Mouse (Mus musculus) embryonic facial prominence, embryonic 15.5 days (tissue): ENCODE results near the gene Tufm. TPM values are rescaled to one million over a fixed set of nuclear protein-coding genes. Genes with fewer than 3 reads are reported as not detected.

Experiments used
- ATAC-seq: fragments of 200-750 bp; cut with Nextera tagmentation; 2 replicates; pipeline ENCODE4 v1.8.0; 2017; ENCODE audit warnings: low read depth, moderate TSS enrichment; ENCODE audit not compliant: insufficient number of reproducible peaks, low FRiP score, low TSS enrichment
- H3K27ac ChIP-seq: fragments of 300-500 bp; sonication (generic); replicated peaks from 2 replicates; pipeline ENCODE4 v1.5.1; 2015; ENCODE audit warnings: mild to moderate bottlenecking, inconsistent platforms
- H3K27me3 ChIP-seq: fragments of 300-500 bp; sonication (generic); 2 replicates; pipeline ENCODE4 v1.6.1; 2015; ENCODE audit warnings: inconsistent platforms
- H3K36me3 ChIP-seq: fragments of 300-500 bp; sonication (generic); 2 replicates; pipeline ENCODE4 v1.6.1; 2015; ENCODE audit warnings: mild to moderate bottlenecking, inconsistent platforms
- H3K4me1 ChIP-seq: fragments of 300-500 bp; sonication (generic); 2 replicates; pipeline ENCODE4 v1.6.1; 2015; ENCODE audit warnings: inconsistent platforms
- H3K4me2 ChIP-seq: fragments of 300-500 bp; sonication (generic); replicated peaks from 2 replicates; pipeline ENCODE4 v1.6.1; 2015; ENCODE audit warnings: mild to moderate bottlenecking, inconsistent platforms
- H3K4me3 ChIP-seq: fragments of 300-500 bp; sonication (generic); replicated peaks from 2 replicates; pipeline ENCODE4 v1.5.1; 2015; ENCODE audit warnings: mild to moderate bottlenecking, inconsistent platforms
- H3K9ac ChIP-seq: fragments of 300-500 bp; sonication (generic); 2 replicates; pipeline ENCODE4 v1.6.1; 2015; ENCODE audit warnings: inconsistent platforms
- H3K9me3 ChIP-seq: fragments of 300-500 bp; sonication (generic); replicated peaks from 2 replicates; pipeline ENCODE4 v1.6.1; 2016; ENCODE audit warnings: inconsistent platforms
- WGBS: fragments of 180-500 bp; shearing (Covaris S2); methylation state at CpG from one replicate; pipeline ENCODE4 v1.1.7; 2015; 5-methylcytosine and 5-hydroxymethylcytosine counted together
- polyA plus RNA-seq: library from polyadenylated mRNA; unstranded; fragments of >200 nt; fragmentation: Nextera tagmentation; extraction: Ambion mirVana; gene quantifications from 2 replicates; pipeline ENCODE4 v1.2.1, GENCODE M21; 2015

The Tufm gene
- polyA plus RNA-seq, 1 experiment from 2014 or later: 129 TPM

GRCm38 (mm10) chr7:126502023-126502741 is 15.0 kb downstream of the Tufm start:
- peak overlapping the region; percentile 98 for H3K9ac ChIP-seq
- peak overlapping the region; percentile 100 for H3K4me3 ChIP-seq
- peak overlapping the region; percentile 100 for H3K27ac ChIP-seq
- ATAC-seq: peak; percentile 89
- H3K4me1 ChIP-seq: peaks cover 15% of the 10 kb centered on the region
- peaks cover 41% of the 10 kb centered on the region for H3K36me3 ChIP-seq
- WGBS: under 1% methylated on average over 54 of the region's 57 CpGs
- no peaks in the 10 kb centered on the region for H3K9me3 ChIP-seq
- no peaks in the 10 kb centered on the region for H3K27me3 ChIP-seq
- H3K4me2 ChIP-seq: peak overlapping the region; percentile 63

GRCm38 (mm10) chr7:126502751-126503150 is 15.6 kb downstream of the Tufm start:
- H3K36me3 ChIP-seq: peaks cover 35% of the 10 kb centered on the region
- WGBS: under 1% methylated on average over 40 of the region's 40 CpGs
- H3K27me3 ChIP-seq: no peaks in the 10 kb centered on the region
- peak overlapping the region; percentile 63 for H3K4me2 ChIP-seq
- no peak for ATAC-seq
- peak overlapping the region; percentile 98 for H3K9ac ChIP-seq
- no peaks in the 10 kb centered on the region for H3K9me3 ChIP-seq
- peaks cover 15% of the 10 kb centered on the region for H3K4me1 ChIP-seq
- peak overlapping the region; percentile 100 for H3K27ac ChIP-seq
- H3K4me3 ChIP-seq: peak overlapping the region; percentile 100

GRCm38 (mm10) chr7:126503273-126503878 is 16.2 kb downstream of the Tufm start, which contains the start of gene Atxn2l:
Gene Atxn2l, minus strand, starts transcription at chr7:126503437.
- under 1% methylated on average over 70 of the region's 72 CpGs for WGBS
- H3K9me3 ChIP-seq: no peaks in the 10 kb centered on the region
- peak; percentile 90 for ATAC-seq

GRCm38 (mm10) chr7:126504913-126505312 is 17.8 kb downstream of the Tufm start:
- Histone ChIP-seq H3K9me3 (no peaks in the 10 kb centered on the region), H3K27me3 (no peaks in the 10 kb centered on the region), H3K36me3 (peaks cover 14% of the 10 kb centered on the region), H3K9ac (no peak overlapping the region), H3K4me2 (no peak overlapping the region), H3K4me1 (peaks cover 15% of the 10 kb centered on the region), H3K27ac (no peak overlapping the region), H3K4me3 (no peak overlapping the region)
- 59% methylated on average over 2 of the region's 2 CpGs for WGBS
- no peak for ATAC-seq

More at GRCm38 (mm10) chr7:126503273-126503878, 16.2 kb downstream of the Tufm start, which contains the start of gene Atxn2l:
- peak within 1 kb of the TSS; percentile 63 for H3K4me2 ChIP-seq
- H3K36me3 ChIP-seq: peaks cover 29% of the 10 kb centered on the region
- no peaks in the 10 kb centered on the region for H3K27me3 ChIP-seq
- peaks cover 15% of the 10 kb centered on the region for H3K4me1 ChIP-seq
- peak within 1 kb of the TSS; percentile 100 for H3K27ac ChIP-seq
- peak within 1 kb of the TSS; percentile 98 for H3K9ac ChIP-seq
- peak within 1 kb of the TSS; percentile 100 for H3K4me3 ChIP-seq

- no peaks in the 10 kb centered on the region for H3K27me3 ChIP-seq
- no peaks in the 10 kb centered on the region for H3K9me3 ChIP-seq
- ATAC-seq: no peak
- WGBS: 78% methylated on average over 8 of the region's 8 CpGs
- no peak overlapping the region for H3K27ac ChIP-seq
- H3K36me3 ChIP-seq: no peaks in the 10 kb centered on the region
- peaks cover 6% of the 10 kb centered on the region; the same call in 1 of the 2 replicates for H3K4me1 ChIP-seq
- H3K4me3 ChIP-seq: no peak overlapping the region
- no peak overlapping the region for H3K9ac ChIP-seq
- H3K4me2 ChIP-seq: no peak overlapping the region
These were observed 20.1 kb downstream of the Tufm start for GRCm38 (mm10) chr7:126507126-126507778.

- no peak for ATAC-seq
- H3K9ac ChIP-seq: no peak overlapping the region
These were observed 24.1 kb downstream of the Tufm start for GRCm38 (mm10) chr7:126511287-126511686.

GRCm38 (mm10) chr7:126518261-126518941 is 31.2 kb downstream of the Tufm start:
- WGBS: 87% methylated on average over 5 of the region's 5 CpGs
- no peak overlapping the region for H3K4me2 ChIP-seq
- H3K4me3 ChIP-seq: no peak overlapping the region
- no peak for ATAC-seq
- no peak overlapping the region for H3K9ac ChIP-seq
- no peaks in the 10 kb centered on the region for H3K9me3 ChIP-seq
- H3K27me3 ChIP-seq: no peaks in the 10 kb centered on the region
- H3K36me3 ChIP-seq: no peaks in the 10 kb centered on the region
- no peak overlapping the region for H3K27ac ChIP-seq
- no peaks in the 10 kb centered on the region for H3K4me1 ChIP-seq

More at GRCm38 (mm10) chr7:126511287-126511686, 24.1 kb downstream of the Tufm start:
- 84% methylated on average over 3 of the region's 3 CpGs for WGBS
- Histone ChIP-seq H3K4me2 (no peak overlapping the region), H3K4me3 (no peak overlapping the region), H3K36me3 (no peaks in the 10 kb centered on the region), H3K9me3 (no peaks in the 10 kb centered on the region), H3K27me3 (no peaks in the 10 kb centered on the region), H3K27ac (no peak overlapping the region), H3K4me1 (no peaks in the 10 kb centered on the region)

- Histone ChIP-seq H3K27ac (no peak overlapping the region), H3K4me3 (no peak overlapping the region), H3K4me2 (no peak overlapping the region), H3K9me3 (no peaks in the 10 kb centered on the region), H3K9ac (no peak overlapping the region), H3K36me3 (no peaks in the 10 kb centered on the region), H3K27me3 (no peaks in the 10 kb centered on the region), H3K4me1 (no peaks in the 10 kb centered on the region)
- ATAC-seq: no peak
- 65% methylated on average over 2 of the region's 2 CpGs for WGBS
These were observed 32.4 kb downstream of the Tufm start for GRCm38 (mm10) chr7:126519513-126519912.

GRCm38 (mm10) chr7:126523316-126523715 is 36.2 kb downstream of the Tufm start:
- H3K27me3 ChIP-seq: no peaks in the 10 kb centered on the region
- WGBS: 77% methylated on average over 3 of the region's 3 CpGs
- H3K36me3 ChIP-seq: no peaks in the 10 kb centered on the region
- H3K4me2 ChIP-seq: no peak overlapping the region
- H3K9ac ChIP-seq: no peak overlapping the region
- H3K4me1 ChIP-seq: peaks cover 4% of the 10 kb centered on the region; the same call in 1 of the 2 replicates
- no peak overlapping the region for H3K27ac ChIP-seq
- no peak overlapping the region for H3K4me3 ChIP-seq
- H3K9me3 ChIP-seq: no peaks in the 10 kb centered on the region
- no peak for ATAC-seq

- H3K4me2 ChIP-seq: no peak overlapping the region
- H3K4me1 ChIP-seq: peaks cover 4% of the 10 kb centered on the region; the same call in 1 of the 2 replicates
- H3K9me3 ChIP-seq: no peaks in the 10 kb centered on the region
- H3K27ac ChIP-seq: no peak overlapping the region
- H3K4me3 ChIP-seq: no peak overlapping the region
- ATAC-seq: no peak
- no peak overlapping the region for H3K9ac ChIP-seq
- H3K36me3 ChIP-seq: no peaks in the 10 kb centered on the region
- 0% methylated on average over 1 of the region's 1 CpGs for WGBS
- H3K27me3 ChIP-seq: no peaks in the 10 kb centered on the region
These were observed 41.0 kb downstream of the Tufm start for GRCm38 (mm10) chr7:126528166-126528577.

- ATAC-seq: no peak
- 72% methylated on average over 1 of the region's 1 CpGs for WGBS
- Histone ChIP-seq H3K9ac (no peak overlapping the region), H3K4me1 (0 out of 2 replicates have a peak, but pooled peaks cover 7% of the 10 kb centered on the region), H3K9me3 (no peaks in the 10 kb centered on the region), H3K4me2 (no peak overlapping the region), H3K36me3 (no peaks in the 10 kb centered on the region), H3K27ac (no peak overlapping the region), H3K4me3 (no peak overlapping the region), H3K27me3 (peaks cover 11% of the 10 kb centered on the region)
These were observed 46.3 kb downstream of the Tufm start for GRCm38 (mm10) chr7:126533434-126533833.
